Mouse (Mus musculus) kidney, postnatal 36 days (tissue): ENCODE results near the gene Cga.
A peak's percentile ranks its signal among the peaks of the same experiment; 100 is the strongest.
"Not testable (repeated sequence)": the region's sequence is repeated elsewhere in the genome, so short reads cannot be mapped to it uniquely, and the experiment has no call there.

ENCODE experiments used
- DNase-seq, 2 experiments: peaks; one replicate each; pipeline ENCODE4 v3.0.0; 2021 to 2022; ENCODE audit warnings: mixed read lengths in 2 of 2

Gene Cga

GRCm38 (mm10) chr4:34898497-34898896 is 4.9 kb downstream of the Cga start:
- no peak for DNase-seq

DNA sequence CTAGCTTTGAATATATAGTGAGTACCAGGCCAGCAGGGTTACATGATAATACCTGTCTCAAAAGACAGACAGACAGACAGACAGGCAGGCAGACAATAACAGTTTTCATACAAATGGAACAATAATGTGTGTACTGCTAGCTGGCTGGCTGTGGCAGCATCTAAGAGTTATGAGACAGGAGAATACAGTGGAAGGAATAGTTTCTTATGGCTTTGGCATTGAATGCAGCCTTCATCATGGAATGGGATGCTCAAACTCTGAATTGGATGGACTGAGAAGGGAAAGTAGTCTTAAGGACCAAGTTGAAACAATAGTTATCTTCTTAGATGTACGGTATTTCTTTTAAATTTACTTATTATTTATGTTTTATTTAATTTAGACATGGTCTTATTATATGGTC is 5.7 kb downstream of the Cga start:
- no peak for DNase-seq

GRCm38 (mm10) chr4:34900155-34900554 is 6.6 kb downstream of the Cga start:
- no peak for DNase-seq

- no peak for DNase-seq
Measured at GRCm38 (mm10) chr4:34901166-34901565, 7.6 kb downstream of the Cga start.

DNA sequence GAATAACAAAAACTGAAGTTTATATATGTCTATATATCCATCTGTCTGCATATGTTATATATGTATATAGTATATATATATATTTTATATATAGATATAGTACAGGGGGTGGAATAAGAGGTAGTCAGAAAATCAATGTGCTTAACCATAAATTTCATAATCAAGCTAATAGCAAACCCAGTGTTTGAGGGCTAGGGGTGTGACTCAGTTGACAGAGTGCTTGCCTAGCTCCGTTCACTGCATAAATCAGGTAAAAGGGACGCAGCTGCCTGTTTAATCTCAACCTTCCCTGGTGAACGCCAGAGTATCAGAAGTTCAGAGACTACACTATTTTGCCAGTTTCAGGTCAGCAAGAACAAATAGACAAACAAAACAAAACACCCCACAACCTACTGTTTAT is 8.0 kb downstream of the Cga start:
- DNase-seq = not testable (repeated sequence)

DNA sequence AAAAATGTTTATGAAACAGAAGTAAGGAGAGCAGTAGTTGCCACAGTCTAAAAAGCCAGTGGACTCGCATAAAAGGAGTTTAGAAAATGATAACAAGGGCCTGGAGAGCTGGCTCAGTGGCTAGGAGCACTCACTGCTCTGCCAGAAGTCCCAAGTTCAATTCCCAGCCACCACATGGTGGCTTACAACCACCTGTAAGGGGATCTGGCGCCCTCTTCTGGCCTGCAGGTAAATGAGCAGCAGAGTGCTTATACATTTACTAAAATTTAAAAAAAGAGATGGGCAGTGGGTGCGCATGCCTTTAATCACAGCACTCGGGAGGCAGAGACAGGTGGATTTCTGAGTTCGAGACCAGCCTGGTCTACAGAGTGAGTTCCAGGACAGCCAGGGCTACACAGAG is 11.8 kb downstream of the Cga start:
- peak in 1 of 2 experiments; percentile 66 for DNase-seq

- no peak for DNase-seq
Measured at GRCm38 (mm10) chr4:34906151-34906550, 12.6 kb downstream of the Cga start.

DNA sequence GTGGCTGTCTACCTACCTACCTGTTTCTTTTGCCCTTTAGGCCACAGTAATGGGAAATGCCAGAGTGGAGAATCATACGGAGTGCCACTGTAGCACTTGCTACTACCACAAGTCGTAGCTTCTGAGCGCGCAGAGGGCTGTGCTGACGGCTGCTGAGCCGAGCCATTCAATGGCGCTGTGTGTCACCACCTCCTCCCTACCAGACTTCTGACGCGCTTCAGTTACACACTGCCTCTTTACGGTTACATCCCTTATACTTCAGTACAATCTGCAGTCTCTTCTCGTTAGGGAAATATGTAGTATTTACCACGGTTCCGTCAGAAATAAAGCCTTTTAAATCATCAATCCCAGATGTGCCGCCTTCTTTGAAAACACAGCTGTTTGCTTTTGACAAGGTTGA is 13.4 kb downstream of the Cga start:
- DNase-seq = no peak

- DNase-seq = peak; percentile 6 to 16
Measured at GRCm38 (mm10) chr4:34908127-34908526, 14.5 kb downstream of the Cga start.

GRCm38 (mm10) chr4:34911401-34911800 is 17.8 kb downstream of the Cga start:
- no peak for DNase-seq

- DNase-seq = no peak
Measured at GRCm38 (mm10) chr4:34912171-34912570, 18.6 kb downstream of the Cga start.

- DNase-seq = no peak
Measured at GRCm38 (mm10) chr4:34917400-34917799, 23.8 kb downstream of the Cga start.

GRCm38 (mm10) chr4:34922177-34922870 is 28.7 kb downstream of the Cga start:
- peak; percentile 52 to 62 for DNase-seq

GRCm38 (mm10) chr4:34928386-34928785 is 34.8 kb downstream of the Cga start:
- not testable (repeated sequence) for DNase-seq

GRCm38 (mm10) chr4:34941046-34941445 is 47.5 kb downstream of the Cga start:
- no peak for DNase-seq

DNA sequence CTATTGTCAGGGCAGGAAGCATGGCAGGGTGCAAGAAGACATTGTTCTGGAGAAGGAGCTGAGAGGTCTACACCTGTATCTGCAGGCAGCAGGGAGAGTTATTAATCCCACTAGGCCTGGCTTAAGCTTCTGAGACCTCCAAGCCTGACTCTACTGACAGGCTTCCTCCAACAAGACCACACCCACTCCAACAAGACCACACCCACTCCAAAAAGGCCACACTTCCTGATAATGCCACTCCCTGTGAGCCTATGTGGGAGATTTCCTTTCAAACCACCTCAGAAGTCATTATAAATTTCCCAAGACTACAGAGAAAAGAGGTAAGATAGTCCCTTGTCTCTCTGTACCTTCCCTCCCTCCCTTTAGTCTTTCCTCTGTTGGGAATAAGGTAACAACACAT is 53.6 kb downstream of the Cga start:
- DNase-seq = no peak

DNA sequence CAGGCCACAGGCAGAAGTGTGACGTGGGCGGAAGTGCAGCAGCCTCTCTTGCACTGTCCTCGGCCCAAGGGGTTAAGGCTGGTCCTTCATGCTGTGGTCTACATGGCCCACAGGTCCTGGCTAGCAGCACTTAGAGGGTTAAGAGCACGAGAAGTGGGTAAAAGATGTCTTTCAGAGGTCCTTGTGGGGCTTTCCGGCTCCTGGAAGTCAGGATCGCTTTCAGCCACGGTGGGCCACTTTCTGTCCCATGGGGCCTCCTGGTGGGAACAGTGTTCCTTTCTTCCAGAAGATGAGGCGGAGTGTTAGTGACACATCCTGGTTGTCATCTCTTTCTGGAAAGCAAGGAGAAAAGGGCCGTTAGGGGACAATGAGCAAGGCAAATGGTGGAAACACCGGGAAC is 60.1 kb downstream of the Cga start:
- DNase-seq = no peak
